Mouse (Mus musculus) splenic B cell, adult 2 months (primary cell): Measurements from ENCODE around the gene Hjurp.
A peak's percentile ranks its signal among the peaks of the same experiment; 100 is the strongest.

Experiments used
- DNase-seq: peaks from one replicate; pipeline ENCODE4 v3.0.0-alpha.2; 2011; ENCODE audit warnings: low read depth, low spot score
- H3K27me3 ChIP-seq: 2 replicates; pipeline ENCODE4 v1.6.1; 2012; ENCODE audit warnings: mild to moderate bottlenecking, low read length, moderate library complexity, mixed read lengths; ENCODE audit not compliant: control insufficient read depth, poor library complexity, insufficient read depth, severe bottlenecking
- H3K36me3 ChIP-seq: 2 replicates; pipeline ENCODE4 v1.6.1; 2012; ENCODE audit warnings: mild to moderate bottlenecking, low read length, moderate library complexity, mixed read lengths; ENCODE audit not compliant: control insufficient read depth, poor library complexity, insufficient read depth, severe bottlenecking

Hjurp gene

GRCm38 (mm10) chr1:88213766-88214461 lies 63.5 kb downstream of the Hjurp start:
- Histone ChIP-seq H3K27me3 (no peaks in the 10 kb centered on the region), H3K36me3 (no peaks in the 10 kb centered on the region)
- DNase-seq = peak; percentile 22

- Histone ChIP-seq H3K36me3 (no peaks in the 10 kb centered on the region), H3K27me3 (no peaks in the 10 kb centered on the region)
- DNase-seq = no peak
Measured at GRCm38 (mm10) chr1:88213061-88213460, 64.4 kb downstream of the Hjurp start.
